Mouse (Mus musculus) cerebellum, adult 2 months (tissue): ENCODE results near the gene Nrxn2.

Source experiments
- CTCF ChIP-seq: fragments of 200-500 bp; IDR thresholded peaks from 2 replicates; pipeline ENCODE4 v1.5.1; 2011; ENCODE audit warnings: low read depth, mild to moderate bottlenecking, control low read depth, low read length, moderate library complexity, borderline replicate concordance; ENCODE audit not compliant: insufficient read depth
- POLR2A ChIP-seq: fragments of 200-500 bp; IDR thresholded peaks from 2 replicates; pipeline ENCODE4 v1.6.1; 2011; ENCODE audit warnings: low read length, control low read depth, borderline replicate concordance; ENCODE audit not compliant: insufficient read depth

DNA sequence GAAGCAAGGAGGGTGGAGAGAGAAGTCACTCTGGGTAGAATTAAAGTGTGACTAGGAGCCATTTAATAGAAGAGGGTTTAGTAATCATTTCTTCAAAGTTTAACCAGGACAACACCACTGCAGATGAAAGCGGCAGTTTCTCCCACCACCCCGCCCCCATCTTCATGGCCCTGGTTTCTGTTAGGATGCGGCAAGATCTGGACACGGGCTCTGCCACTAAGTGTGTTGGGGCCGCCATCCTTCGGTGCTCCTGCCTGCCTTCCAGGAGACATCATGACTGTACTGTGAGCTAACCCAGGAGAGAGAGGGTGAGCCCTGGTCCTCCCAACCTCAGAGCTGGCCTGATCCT lies 124.5 kb downstream of the Nrxn2 start:
- TF ChIP-seq CTCF, result no peak
- no peak for TF ChIP-seq POLR2A
